Mouse (Mus musculus) MN1 (cell line): ENCODE data around the gene Tiparp.

Source experiments
- DNase-seq: peaks from one replicate; pipeline ENCODE4 v3.0.0-alpha.2; 2016; ENCODE audit warnings: low spot score

Gene Tiparp

DNA sequence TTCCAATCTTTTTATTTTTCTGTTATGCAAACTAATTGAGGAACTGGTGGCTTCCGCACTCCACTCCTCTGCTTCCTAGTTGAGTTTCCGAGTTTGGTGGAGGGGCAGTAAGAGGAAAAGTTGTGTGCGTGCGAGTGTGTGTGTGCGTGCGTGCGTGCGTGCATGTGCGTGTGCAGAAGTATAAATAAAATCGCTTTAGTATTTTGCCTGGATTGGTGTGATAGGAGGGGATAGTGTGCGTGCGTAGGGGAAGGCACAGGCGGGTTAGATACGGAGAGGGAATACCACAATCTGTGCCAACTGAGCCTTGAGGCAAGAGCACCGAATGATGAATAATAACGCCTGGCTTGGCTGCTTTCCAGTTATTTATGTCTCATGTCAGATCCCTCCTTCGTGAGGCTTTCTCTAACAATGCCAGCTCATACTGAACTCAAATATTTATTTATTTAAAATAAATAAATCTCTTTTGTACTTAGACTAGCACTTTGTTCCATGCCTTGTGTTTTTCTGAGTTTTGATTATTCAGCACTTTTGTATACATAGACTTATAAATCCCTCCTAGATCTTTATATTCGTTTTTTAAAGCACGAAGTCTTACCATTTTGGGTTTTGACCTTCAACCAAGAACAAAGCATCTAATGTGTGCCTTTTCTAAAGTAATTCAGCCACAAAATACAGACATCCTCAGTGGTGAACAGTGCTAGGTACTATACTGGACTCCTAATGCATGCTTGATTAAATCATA lies 1.4 kb downstream of the Tiparp start:
- DNase-seq = peak; percentile 87

DNA sequence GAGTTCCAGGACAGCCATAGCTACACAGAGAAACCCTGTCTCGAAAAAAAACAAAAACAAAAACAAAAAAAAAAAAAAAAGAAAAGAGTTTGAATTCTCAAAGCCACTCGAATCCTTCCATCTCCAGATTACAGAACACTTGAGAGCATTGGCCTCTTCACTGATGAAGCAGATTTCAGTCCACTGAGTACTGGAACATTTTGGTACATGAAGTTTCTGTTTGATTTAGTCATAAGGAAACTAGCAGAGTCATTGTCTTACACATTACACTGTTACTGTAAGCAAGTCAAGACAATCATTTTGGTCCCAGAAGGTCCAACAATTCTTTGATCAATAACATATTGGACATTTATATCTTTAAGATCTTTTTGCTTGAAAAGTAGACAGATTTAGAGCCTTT lies 4.8 kb downstream of the Tiparp start:
- DNase-seq = no peak

DNA sequence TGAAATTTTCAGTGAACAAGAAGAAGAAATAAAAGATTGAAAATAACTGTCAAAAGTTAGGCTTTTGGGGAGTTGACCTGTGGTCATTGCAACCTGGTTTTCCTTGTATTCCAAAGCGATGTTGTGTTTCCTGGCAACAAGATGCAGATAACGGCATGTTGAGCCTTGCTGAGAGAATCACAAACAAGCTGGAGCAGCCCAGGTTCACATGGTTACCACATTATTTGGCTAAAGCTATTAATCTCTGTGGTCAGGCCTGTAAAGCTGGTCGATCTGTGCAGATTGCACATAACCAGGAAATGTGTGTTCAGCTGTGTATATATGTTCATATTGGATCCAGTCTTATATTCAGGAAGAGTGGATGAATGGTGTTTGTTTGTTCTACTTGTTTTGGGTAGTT lies 5.4 kb downstream of the Tiparp start:
- peak; percentile 86 for DNase-seq

DNA sequence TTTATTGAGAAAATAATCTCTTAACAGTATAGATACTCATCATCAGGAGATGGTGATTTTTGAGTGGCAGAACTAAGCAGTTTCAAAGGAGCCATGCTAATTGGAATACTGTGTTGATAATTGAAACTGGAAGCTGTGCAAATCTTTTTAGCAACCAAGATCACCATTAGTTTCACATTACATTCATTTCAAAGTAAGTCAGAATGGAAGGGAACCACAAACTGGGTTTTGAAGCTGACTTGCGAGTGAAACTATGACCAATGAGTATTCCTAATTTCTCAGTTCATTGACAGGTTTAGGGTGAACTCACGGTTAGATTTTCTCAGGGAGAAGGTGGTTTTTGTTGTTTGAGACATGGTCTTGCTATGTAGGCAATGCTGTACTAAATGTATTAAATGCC lies 6.3 kb downstream of the Tiparp start:
- DNase-seq = no peak

DNA sequence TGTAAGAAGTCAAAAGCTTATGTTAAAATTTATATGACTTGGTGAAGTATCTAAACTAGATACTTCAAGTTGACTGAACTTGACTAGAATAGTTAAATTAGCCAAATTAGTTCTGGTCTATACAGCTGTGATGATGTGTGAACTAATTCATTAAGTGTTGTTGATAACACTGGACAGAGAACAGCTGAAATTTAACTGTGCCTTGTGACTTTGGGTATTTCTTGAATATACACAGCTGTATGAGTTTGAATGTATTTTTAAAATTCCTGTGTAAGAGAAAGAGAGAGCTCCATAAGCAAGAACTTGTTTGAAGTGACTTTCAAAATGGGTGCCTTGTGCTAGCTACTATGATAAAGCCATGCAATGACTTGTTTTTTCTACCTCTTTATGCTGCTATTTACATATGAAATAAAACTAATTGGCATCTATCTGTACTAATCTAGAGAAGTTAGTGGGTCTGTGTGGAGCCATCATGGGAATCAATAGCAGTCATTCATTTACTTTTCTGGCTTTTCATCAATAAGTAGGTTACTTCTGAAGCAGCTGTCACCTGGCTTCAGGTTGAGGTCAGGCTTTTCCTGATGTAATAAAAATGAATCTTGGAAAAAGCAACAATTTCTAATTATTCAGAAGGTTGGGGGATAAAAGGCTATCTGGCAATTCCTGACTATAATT lies 7.0 kb downstream of the Tiparp start:
- no peak for DNase-seq

DNA sequence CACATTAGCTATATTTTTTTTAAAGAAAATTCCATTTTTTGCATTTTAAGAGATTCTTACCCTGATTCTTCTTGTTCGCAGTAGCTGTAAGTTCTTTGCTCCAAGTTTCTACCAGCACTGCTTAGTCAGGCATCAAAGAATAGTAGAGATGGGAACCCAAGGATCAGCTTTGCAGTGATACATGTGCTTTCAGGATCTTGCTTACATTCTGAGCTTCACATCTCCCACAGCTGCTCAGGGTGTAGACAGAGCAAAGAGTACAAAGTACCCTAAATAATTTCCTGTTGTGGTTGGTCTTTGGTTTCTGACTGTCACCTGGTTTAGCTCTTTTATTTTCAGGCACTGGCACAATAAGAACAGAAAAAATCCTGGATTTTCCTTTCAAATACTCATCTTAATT lies 9.1 kb downstream of the Tiparp start:
- no peak for DNase-seq

DNA sequence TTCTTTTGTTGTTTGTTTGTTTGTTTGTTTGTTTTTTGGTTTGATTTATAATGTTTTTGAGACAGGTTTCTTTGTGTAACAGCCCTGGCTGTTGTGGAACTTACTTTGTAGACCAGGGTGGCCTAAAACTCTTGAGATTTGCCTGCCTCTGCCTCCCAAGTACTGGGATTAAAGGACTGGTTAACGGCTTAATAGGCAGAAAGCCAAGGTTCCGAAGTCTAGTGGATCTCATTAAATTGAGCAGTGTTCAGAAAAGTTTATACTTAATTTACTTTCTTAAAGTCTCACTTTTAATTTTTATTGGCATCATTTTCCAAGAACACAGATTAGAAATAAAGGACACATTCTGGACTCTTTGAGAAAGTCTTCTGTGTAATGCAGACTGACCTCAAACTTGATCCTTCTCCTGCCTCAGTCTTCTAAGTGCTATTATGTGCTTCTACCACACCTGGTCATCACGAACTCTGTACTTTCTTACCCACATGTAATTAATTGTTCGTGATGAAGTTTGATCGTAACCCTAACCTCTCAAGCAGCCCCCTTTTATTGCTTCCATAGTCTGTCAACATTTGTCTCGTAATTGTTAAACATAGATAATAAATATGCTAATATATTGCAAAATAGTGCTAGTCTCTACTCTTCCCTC lies 12.8 kb downstream of the Tiparp start:
- no peak for DNase-seq

DNA sequence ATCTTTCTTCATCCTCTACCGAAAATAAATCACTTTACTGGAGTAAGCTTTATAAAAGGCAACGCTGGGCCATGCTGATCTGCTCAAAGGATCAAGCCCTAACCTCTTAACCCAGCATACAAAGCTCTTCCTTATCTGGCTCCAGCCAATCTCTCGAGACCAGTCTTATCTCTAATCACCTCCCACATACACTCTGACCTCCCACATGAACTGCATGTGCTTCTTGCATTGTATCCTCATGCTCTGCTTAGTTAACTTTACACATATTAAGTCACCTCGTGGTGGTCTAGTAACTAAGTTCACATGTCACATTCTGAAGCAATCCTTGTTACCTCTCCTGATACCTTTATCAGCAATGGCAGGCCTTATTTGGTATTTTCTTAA lies 13.3 kb downstream of the Tiparp start:
- DNase-seq = no peak

DNA sequence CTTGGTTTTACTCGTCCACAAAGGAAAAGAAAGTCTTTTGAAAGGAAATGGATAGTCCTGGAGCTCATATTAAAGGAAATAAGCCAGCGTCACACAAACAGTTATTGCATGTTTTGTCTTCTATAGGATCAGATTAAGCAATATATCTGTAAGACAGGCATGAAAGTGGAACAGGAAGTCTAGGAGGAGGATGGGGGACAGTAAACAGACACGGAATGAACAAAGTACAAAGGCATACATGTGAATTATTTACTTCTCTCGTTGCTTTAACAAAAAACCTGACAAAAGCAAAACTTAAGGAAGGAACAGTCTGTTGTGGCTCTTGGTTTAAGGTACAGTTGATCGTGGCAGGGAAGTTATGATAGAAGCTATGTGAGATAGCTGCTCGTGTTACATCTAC lies 21.6 kb downstream of the Tiparp start:
- DNase-seq = no peak

DNA sequence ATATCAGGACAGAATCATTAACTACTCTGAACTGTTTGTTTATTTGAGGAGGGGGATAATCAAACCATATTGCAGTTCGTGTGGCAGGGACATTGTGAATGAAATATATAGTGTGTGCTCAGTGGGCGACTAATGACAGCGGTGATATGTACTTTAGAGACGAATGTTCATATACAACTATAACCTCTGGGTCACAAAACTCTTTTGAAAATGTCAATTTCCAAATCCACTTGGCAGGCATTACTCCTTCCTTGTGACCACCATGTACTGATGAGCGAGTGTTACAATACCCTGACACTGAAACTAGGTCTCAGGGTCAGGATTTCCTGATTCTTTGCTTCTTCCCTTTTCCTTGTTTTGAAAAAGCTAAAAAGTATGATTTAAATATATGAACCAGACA lies 22.9 kb downstream of the Tiparp start:
- DNase-seq = no peak

DNA sequence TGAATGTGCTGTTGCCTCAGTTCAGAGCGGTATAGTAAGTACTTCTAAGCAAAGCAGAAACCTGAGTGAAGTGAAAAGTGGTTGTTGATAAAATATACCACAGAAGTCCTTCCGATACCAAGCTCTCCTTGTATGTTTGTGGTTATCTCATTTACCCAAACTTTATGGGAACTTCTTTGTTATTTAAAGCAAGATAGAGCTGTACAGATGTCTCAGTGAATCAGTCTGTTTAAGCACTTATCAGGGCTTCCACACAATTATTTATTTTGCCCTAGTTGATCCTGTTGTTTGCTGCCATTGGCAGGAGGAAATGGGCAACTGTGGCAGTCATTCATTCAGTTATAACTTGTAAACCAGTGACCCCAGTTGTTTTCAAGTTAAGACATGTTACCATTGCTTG lies 26.4 kb downstream of the Tiparp start:
- DNase-seq = no peak

DNA sequence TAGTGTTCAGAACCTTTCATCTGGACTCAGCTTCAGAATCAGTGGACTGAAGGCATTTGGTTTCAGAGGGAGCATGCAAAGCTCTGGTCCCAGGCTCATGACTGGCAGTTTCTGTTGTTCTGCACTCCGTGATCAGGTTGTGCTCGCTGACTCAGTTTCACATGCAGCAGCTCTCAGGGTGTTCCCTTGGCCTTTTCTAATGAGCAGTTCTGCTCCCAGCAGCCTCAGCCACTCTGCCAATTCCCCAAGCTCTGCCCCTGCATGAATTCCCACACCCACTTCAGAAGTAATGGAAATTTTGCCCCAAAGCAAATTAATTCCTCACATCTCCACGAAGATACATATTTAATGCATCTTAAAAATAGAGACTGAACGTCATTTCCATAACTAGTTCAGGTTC lies 30.5 kb downstream of the Tiparp start:
- no peak for DNase-seq

DNA sequence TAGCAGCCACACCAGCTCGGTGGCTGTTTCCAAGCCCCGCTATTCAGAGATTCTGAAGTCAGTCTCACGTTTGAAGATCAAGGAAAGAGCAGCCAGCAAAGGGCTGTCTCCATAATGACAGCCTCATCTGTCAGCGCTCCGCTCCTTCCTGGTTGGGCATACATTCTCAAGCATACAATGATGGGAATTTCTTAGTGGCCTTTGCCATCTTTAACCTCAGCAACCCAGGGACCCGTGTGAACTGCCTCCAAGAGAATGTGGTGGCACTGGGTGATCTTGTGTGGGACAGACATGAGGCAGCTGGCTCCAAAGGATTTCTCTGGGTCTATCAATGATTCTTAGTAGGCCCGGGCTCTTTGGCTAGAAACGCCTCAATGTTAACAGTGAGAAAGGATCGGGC lies 34.0 kb downstream of the Tiparp start:
- DNase-seq = no peak

DNA sequence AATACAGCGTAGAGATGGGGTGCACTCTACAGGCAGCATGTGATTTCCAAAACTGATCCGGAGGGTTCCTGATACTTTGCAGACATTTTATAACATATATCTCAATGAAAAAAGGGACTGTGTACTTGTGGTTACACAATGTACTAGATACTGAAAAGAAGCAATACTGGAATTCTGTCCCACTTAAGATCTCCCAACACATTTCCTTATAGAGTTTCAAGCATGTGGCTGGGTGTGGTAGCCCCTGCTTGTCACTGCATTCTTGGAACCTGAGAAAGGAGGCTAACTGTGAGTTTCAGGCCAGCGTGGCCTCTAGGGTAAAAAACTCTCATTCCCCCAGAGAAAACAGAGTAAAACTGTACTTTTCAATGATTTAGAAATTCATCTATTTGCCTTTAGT lies 34.5 kb downstream of the Tiparp start:
- no peak for DNase-seq

DNA sequence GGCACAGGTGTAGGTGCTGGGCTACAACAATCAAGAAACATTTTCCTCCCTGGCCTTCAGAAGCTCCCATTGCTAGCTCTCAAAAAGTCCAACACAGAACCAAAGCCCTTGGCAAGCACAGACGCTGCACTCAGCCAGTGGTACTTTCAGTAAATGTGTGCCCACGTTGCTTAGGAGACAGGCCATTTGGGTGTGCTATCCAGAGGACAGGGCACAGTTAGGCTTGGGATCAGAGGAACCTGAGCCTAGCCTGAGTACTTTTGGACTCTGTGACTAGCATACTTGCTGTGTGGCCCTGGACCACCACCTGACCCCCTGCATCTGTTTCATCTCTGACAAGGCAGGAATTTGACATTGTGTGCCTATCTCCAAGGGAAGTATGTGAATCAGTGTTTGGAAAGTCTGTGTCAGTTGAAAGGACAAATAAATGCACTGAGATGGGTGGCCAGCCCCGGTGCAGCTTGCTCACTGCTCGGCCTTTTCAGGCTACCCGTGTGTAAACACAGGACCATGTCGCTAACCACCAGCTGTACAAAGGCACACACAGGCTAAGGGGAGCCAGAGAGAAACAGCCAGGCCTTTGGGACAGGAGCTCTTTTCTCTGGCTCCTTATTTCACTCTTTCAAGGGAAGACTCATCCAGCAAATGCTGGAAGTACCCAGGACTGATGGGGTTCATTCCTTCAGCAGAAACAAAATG lies 35.9 kb downstream of the Tiparp start:
- DNase-seq = no peak

DNA sequence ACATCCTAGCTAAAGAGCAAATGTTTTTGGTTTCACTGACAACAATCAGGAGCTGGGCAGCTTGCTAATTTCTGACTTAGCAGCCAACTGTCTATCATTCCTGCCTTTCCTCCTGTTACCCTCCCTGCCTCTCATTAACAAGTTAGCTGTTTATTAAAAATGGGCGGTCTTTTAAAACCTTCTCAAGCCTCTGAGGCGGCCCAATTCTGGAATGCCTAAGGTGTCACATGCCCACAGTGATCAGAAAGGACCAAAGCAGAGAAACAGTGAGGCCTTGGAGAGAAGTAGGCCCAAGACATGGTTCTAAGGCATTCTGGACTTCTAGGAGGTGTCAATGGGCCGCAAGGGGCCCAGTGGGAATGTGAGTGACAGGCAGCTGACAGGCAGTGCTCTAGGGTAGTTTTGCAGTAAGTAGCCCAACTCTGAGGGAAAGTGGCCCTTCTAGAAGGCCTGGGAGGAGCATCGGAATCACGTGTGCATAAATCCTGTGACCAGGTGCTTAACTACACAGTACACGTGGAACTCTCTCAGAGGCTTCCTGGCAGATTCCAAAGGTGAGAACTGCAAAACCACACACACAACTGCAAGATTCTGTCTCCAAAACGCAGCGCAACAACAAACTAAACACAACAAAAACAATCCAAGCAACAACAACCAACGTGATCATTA lies 37.6 kb downstream of the Tiparp start:
- no peak for DNase-seq

DNA sequence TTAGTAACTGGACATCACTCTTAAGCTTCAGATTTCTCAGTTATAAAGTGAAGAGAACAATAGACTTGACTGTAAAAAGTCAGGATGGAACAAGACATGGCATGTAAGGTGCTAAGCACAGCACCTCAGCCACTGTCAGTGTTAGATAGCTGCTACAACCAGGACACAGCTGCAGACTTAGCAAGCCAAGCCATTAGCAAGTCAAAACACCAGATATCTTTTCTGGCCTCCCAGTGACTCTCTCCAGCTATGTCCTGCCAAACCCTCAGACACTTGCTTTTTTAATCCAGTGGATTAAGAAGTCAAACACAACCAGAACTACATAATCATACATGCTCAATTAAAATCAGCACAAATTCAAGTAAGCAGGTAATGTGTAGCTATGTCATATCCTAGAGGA lies 41.7 kb downstream of the Tiparp start:
- no peak for DNase-seq

DNA sequence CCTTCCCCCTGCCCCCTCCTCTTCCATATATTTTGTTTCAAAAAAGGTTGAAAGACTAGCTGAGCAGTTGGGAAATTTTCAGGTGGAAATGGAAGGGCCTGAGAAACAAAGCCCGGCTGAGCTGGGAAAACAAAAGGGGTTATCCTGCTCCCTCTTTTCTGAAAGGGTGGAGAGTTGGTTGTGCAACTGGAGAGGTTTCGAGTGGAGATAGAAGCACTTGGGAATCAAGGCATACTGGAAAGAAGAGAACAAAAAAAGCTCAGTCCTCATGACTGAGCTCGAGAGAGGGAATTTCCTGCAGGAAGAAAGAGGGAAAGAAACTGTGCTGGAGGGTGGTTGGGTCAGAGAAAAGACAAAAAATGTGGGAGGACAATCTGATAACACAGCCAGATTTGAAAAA lies 45.3 kb downstream of the Tiparp start:
- DNase-seq = no peak

DNA sequence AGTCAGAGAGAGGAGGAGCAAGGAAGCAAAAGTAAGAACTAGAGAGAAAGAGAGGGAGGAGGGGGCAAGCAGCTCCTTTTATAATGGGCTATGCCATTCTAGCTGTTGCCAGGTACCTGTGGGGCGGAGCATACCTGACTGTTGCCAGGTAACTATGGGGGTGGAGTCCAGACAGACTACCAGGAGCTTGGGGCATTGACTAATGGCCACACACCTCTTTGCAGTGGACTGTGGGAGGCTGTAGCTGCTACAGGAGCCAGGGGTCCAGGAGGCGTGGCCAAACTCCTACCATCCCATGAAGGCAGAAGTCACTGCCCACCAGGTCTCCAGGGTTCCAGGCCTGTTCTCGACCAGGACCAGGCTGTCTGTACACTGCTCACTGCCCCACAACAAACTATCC lies 49.4 kb downstream of the Tiparp start:
- DNase-seq = no peak

DNA sequence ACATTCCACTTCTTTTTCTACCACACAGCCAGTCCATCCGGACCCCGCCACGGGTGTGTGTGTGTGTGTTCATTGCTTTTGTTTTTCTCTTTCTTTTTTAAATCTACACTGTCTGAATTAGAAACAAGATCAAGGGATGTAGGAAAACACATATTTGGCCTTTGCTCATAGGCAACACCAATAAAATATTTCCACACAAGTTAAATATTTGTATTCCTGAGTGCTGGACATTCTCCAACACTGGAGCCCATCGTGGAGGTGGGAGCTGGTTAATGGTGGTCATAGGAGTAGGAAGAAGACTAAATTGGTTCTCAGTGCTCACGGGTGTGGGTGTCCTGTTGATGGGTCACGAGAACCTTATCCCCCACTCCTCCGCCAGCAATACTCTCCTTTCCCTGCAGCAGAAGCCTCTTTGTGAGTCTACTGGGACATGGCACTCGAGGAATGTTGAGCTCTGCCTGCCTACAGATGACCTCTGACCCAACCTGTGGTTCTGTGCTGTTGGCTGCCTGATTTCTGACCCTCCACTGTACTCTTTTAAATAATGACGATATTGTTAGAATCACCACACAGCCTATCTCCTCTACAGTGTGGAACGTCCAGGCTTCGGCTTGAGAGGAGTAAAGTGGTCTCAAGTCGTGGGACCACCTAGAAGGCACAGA lies 51.2 kb downstream of the Tiparp start:
- no peak for DNase-seq

DNA sequence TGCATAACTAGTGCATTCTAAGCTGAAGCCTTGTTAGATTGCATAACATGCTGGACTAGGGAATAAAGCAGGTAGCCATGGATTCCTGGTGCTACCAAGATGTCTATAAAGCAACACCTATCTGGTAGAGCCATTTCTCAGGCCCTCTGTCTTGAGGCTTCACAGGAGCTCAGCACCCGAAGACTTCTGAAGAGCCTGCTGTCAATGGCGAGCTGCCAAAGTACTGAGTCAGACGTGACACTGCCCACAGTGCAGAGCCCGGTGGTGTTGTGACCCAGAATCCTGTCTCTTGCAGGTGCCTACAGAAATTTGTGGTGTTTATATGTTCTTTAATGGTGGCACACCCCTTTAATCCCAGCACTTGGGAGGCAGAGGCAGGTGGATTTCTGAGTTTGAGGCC lies 53.4 kb downstream of the Tiparp start:
- DNase-seq = peak; percentile 82

DNA sequence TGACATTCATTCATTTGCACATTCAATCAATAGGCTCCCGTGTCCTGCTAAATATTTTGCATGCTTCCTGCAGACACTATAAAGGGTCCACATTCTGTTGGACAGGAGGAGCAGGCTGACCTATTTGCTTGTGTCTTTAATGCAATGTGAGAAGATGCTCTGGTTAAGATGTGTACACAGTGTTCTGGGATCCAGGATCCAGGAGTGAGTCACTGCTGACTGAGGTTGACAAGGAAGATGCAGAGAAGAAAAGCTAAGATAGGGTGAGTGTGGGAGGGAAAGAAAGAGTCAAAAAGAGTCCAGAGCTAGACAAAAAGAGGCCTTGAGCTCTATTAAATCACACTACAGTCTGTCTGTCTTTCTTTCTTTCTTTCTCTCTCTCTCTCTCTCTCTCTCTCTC lies 56.1 kb downstream of the Tiparp start:
- DNase-seq = no peak
